Mouse (Mus musculus) megakaryocyte, embryonic 14.5 days (primary cell): ENCODE data around the gene Esp4.

Experiments used
- FLI1 ChIP-seq: IDR thresholded peaks from 2 replicates; pipeline ENCODE4 v1.6.1; 2012; ENCODE audit warnings: low read length, inconsistent platforms, mixed read lengths
- GATA1 ChIP-seq: IDR thresholded peaks from 3 replicates; pipeline ENCODE4 v1.6.1; 2012; ENCODE audit warnings: mixed read lengths, low read length, inconsistent platforms, borderline replicate concordance

GRCm38 (mm10) chr17:40553470-40553869 lies 44.9 kb upstream of the Esp4 start:
- TF ChIP-seq GATA1 = no peak
- TF ChIP-seq FLI1 = no peak
